Mouse (Mus musculus): ENCODE results near the gene Lrrk2.

DNA sequence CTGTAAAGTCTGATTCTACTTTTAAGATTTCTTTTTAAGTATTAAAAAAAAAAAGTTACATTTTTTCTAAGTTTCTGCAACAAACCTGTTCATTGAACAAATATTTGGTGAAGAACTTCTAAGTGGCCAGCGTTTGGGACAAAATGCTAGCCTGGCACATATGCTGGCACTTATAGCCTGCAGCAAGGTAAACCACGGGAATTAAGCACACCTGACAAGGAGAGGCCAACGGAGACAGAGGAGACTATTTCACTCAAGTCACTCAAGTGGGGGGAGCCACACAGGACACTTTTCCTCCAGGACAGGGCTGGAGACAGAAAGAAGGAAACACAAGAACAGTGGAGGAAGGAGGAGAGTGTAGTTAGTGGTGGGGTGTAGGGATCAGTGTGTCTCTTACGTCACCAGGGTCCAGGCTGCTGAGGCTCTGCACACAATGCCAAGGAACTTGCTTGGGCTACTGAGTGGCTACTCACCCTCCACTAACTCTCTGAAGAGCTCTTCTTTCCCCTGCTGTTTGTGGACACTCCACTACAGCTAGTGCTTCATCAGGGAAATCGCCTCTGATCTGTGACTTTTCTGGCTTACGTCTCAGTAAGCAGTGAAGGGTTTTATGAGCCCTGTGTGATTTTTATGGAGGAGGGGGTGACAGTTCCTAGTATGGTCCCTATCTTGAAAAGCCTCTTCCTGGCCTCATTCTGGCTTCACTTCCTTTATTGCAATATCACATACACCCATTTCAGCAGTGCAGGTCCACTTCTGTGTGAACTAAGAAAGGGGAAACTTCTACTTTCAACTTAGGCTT is 12.5 kb upstream of the Lrrk2 start:
- TF ChIP-seq CTCF (conservative IDR thresholded peaks at IDR 0.05; ENCODE audit: insufficient read depth, insufficient read length, low read depth, low read length) = no peak
- TF ChIP-seq POLR2A (IDR thresholded peaks at IDR 0.05; ENCODE audit: low read depth, low read length) = no peak

Measured in kidney, adult 2 months (tissue).